Mouse (Mus musculus): ENCODE results near the gene Panx2.

DNA sequence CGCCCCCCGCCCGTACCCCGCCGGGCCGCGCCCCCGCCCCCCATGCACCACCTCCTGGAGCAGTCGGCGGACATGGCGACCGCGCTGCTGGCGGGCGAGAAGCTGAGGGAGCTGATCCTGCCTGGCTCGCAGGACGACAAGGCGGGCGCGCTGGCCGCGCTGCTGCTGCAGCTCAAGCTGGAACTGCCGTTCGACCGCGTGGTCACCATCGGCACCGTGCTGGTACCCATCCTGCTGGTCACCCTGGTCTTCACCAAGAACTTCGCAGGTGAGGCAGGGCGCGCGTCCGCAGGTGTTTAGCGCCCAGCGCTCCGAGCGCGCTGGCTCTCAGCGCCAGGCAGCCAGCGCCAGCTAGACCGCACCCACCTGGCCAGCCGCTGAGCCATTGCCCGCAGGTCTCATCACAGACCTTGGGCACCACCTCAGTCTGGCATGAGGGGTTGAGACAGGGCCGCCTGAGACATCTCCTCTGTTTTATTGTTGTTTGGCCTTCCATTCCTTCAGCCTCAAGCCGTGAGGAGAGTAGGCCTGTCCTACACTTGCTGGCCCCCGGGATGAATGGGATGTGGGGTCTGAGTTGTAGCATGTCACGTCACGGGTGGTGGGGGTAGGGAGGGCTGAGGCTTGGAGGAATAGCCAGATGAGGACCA is 623 bp downstream of the Panx2 start:
- TF ChIP-seq POLR2A (IDR thresholded peaks at IDR 0.05; ENCODE audit: borderline replicate concordance, extremely low read depth, insufficient read depth, insufficient read length, poor library complexity, severe bottlenecking) = no peak
- no peak for TF ChIP-seq CTCF (IDR thresholded peaks at IDR 0.05; ENCODE audit: borderline replicate concordance, extremely low read depth, insufficient read depth, insufficient read length)

Measured in brain, embryonic 14.5 days (tissue).